Mouse (Mus musculus): ENCODE measurements around the gene Zfhx3. TPM values are rescaled to one million over a fixed set of nuclear protein-coding genes. Genes with fewer than 3 reads are reported as not detected.

The Zfhx3 gene
- polyA plus RNA-seq, 1 experiment from 2014 or later: 14.4 TPM

DNA sequence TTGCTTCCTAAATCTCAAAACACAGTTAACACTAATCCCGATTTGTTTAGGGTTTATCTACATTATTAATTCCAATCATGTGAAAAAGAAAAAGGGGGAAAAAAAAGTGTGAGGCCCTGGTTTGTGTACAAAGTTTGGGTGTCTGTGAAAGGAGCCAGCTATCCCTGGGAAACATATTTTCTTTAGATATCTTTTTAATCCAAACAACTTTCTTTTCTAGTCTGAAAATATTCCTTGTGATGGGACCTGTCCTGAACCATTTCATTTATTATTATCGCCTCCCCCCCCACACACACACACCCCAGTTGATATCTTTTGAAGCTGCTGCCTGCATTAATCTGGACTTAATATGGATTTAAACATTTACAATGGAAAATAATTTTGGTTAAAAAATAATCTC lies 670.8 kb downstream of the Zfhx3 start:
- no peak for DNase-seq (ENCODE audit: low spot score)
- H3K27me3 ChIP-seq (ENCODE audit: low read depth, poor library complexity, severe bottlenecking): no peaks in the 10 kb centered on the region
- peak overlapping the region; percentile 70 for H3K27ac ChIP-seq (replicated peaks)
- 68% methylated on average over 2 of the region's 2 CpGs for WGBS
- no peak overlapping the region for H3K4me3 ChIP-seq
- peaks cover 23% of the 10 kb centered on the region for H3K4me1 ChIP-seq
- H3K9me3 ChIP-seq (replicated peaks): no peaks in the 10 kb centered on the region
- H3K36me3 ChIP-seq: no peaks in the 10 kb centered on the region

DNA sequence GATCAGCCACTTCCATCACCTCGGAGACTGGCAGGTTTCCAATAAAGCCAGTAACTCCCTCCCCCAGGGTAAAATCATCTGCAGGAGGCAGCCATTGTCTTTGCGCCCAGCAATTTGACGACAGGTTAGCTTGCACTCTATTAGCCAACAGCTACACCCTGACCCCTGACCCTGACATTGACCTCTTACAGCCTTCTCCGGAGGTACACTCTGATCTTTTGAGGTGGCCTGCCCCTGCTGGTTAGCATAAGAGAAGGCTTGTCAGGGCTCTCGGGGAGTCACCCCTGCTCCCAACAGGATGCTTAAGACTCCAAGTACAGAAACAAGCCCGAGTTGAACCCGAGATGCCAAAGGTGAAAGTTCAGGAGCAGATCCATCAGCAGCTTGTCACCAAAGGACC lies 678.9 kb downstream of the Zfhx3 start:
- DNase-seq (ENCODE audit: low spot score): peak; percentile 29
- WGBS: 24% methylated on average over 7 of the region's 7 CpGs
- peaks cover 16% of the 10 kb centered on the region for H3K4me1 ChIP-seq
- H3K27ac ChIP-seq (replicated peaks): no peak overlapping the region
- peaks cover 8% of the 10 kb centered on the region; the same call in 1 of the 2 replicates for H3K27me3 ChIP-seq (ENCODE audit: low read depth, poor library complexity, severe bottlenecking)
- no peak overlapping the region for H3K4me3 ChIP-seq
- no peaks in the 10 kb centered on the region for H3K36me3 ChIP-seq
- H3K9me3 ChIP-seq (replicated peaks): no peaks in the 10 kb centered on the region

DNA sequence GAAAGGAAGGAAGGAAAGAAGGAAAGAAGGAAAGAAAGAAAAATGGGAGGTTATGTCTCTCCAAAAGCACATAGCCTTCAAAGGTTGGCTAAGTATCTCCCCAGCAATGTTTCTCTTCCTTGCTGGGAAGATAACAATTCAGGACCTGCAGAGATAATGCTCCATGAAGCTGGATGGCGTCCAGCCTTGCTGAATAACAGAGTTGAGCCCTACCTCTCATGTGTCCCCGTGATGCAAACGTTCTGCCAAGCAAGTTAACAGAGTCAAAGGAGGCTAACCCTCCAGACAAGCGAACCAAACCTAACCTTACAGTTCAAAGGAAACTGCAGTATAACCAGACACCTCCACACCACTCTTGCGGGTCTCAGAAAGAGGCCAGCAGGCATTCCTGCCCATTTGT lies 681.2 kb downstream of the Zfhx3 start:
- no peak overlapping the region for H3K4me3 ChIP-seq
- no peaks in the 10 kb centered on the region for H3K9me3 ChIP-seq (replicated peaks)
- no peaks in the 10 kb centered on the region for H3K36me3 ChIP-seq
- H3K27ac ChIP-seq (replicated peaks): no peak overlapping the region
- H3K4me1 ChIP-seq: peaks cover 16% of the 10 kb centered on the region
- no peak for DNase-seq (ENCODE audit: low spot score)
- H3K27me3 ChIP-seq (ENCODE audit: low read depth, poor library complexity, severe bottlenecking): peaks cover 8% of the 10 kb centered on the region; the same call in 1 of the 2 replicates
- 69% methylated on average over 5 of the region's 5 CpGs for WGBS

DNA sequence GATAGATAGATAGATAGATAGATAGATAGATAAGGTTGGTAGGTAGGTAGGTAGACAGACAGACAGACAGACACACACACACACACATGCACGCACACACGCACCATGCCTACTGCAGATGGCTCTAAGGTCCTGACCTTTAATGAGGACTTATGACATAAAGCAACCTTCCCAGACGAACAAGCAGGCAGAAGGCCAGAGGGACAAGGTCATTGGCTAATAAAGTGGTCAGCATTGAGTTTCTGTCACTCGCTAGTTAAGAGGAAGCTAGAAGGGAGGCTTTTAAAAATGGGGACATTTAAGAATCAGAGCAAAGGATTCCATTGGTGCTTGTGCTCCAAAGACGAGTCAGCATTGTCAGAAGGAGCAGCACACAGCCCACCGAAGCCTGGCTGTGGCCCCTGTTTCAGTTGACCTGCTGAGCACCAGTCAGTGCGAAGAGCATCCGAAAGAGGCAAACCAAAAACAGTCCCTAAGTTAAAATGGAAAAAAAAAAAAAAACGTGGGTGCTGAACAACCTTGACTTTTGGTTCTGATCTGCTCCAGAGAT lies 683.2 kb downstream of the Zfhx3 start:
- H3K27me3 ChIP-seq (ENCODE audit: low read depth, poor library complexity, severe bottlenecking): peaks cover 8% of the 10 kb centered on the region; the same call in 1 of the 2 replicates
- no peak for DNase-seq (ENCODE audit: low spot score)
- H3K4me3 ChIP-seq: no peak overlapping the region
- peaks cover 14% of the 10 kb centered on the region for H3K4me1 ChIP-seq
- no peak overlapping the region for H3K27ac ChIP-seq (replicated peaks)
- WGBS: 82% methylated on average over 9 of the region's 9 CpGs
- H3K9me3 ChIP-seq (replicated peaks): no peaks in the 10 kb centered on the region
- no peaks in the 10 kb centered on the region for H3K36me3 ChIP-seq

DNA sequence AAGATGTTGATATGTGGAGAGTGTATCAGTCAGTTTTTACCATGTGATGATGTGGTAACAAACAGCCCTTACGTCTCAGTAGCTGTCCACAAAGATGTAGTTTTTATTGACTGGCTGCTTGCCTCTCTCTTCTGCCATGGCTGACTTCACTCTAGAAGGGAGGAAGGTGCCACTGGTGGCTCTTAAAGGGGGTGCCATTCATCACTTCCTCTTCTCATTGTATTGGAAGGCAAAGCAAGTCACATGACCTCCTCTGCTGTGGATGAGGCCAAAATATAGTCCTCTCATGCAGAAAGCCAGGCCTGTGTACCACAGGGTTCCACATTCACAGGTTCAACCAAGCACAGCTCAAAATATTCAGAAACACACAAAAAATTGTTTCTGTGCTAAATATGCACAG lies 688.6 kb downstream of the Zfhx3 start:
- H3K36me3 ChIP-seq: no peaks in the 10 kb centered on the region
- H3K4me3 ChIP-seq: no peak overlapping the region
- no peaks in the 10 kb centered on the region for H3K9me3 ChIP-seq (replicated peaks)
- DNase-seq (ENCODE audit: low spot score): no peak
- 0 out of 2 replicates have a peak, but pooled peaks cover 4% of the 10 kb centered on the region for H3K4me1 ChIP-seq
- H3K27ac ChIP-seq (replicated peaks): no peak overlapping the region
- WGBS: 94% methylated on average over 1 of the region's 1 CpGs
- no peaks in the 10 kb centered on the region for H3K27me3 ChIP-seq (ENCODE audit: low read depth, poor library complexity, severe bottlenecking)

DNA sequence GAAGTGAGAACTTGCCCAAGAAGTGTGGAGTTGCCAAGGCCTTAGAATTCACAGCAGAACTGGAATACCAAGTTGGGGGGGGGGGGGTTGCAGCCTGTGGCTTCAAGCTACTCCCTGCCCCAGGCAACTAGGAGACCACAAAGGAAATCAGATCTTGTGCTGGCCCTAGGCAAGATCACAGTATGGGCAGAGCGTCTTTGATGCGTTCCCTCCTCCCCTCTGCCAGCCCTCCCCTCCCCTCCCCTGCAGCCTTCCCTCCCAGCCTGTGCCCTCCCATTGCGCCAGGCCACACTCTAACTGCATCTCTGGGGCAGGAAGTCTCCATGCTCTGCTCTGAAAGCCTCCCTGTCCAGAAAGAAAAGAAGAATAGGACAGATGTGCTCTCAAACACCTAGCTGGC lies 691.8 kb downstream of the Zfhx3 start:
- Histone ChIP-seq H3K4me3 (no peak overlapping the region), H3K9me3 (replicated peaks) (no peaks in the 10 kb centered on the region), H3K27ac (replicated peaks) (no peak overlapping the region), H3K27me3 (ENCODE audit: low read depth, poor library complexity, severe bottlenecking) (no peaks in the 10 kb centered on the region), H3K36me3 (no peaks in the 10 kb centered on the region), H3K4me1 (0 out of 2 replicates have a peak, but pooled peaks cover 4% of the 10 kb centered on the region)
- 43% methylated on average over 3 of the region's 3 CpGs for WGBS
- no peak for DNase-seq (ENCODE audit: low spot score)

DNA sequence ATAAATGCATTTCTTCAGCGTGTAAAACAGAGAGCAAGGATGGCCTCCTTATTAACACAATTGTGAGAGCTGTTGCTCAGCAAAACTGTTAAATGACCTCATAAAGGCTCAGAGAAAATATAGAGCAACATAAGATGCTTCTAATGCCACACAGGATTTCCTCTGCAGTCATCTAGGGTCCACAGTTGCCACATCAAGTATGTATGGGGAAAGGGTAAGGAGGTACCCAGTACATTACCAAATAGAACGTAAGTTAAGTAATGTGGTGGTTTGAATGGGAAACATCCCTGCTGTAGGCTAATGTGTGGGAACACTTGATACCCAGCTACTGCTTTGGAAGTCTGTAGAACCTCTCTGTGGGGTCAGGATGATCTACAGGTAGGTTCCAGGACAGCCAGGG lies 695.4 kb downstream of the Zfhx3 start:
- DNase-seq (ENCODE audit: low spot score): no peak
- Histone ChIP-seq H3K9me3 (replicated peaks) (no peaks in the 10 kb centered on the region), H3K4me1 (0 out of 2 replicates have a peak, but pooled peaks cover 4% of the 10 kb centered on the region), H3K4me3 (no peak overlapping the region), H3K27me3 (ENCODE audit: low read depth, poor library complexity, severe bottlenecking) (no peaks in the 10 kb centered on the region), H3K27ac (replicated peaks) (no peak overlapping the region), H3K36me3 (no peaks in the 10 kb centered on the region)
- WGBS: 86% methylated on average over 2 of the region's 2 CpGs

DNA sequence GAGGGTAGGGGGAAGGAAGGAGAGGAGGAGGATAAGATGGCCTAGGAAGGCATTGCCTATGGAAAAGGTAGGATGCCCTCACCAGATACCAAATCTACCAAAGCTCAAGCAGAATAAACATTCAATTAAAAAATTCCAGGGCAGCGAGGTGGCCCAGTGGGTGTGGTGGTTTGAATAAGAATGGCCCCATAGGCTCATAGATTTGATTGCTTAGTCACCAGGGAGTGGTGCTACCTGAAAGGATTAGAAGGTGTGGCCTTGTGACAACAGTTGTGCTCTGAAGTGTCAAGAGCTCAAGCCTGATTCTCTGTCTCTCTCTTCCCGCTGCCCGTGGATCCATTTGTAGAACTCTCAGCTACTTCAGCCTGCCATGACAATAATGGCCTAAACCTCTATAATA lies 703.2 kb downstream of the Zfhx3 start:
- Histone ChIP-seq H3K4me1 (peaks cover 11% of the 10 kb centered on the region; the same call in 1 of the 2 replicates), H3K4me3 (no peak overlapping the region), H3K9me3 (replicated peaks) (no peaks in the 10 kb centered on the region), H3K27ac (replicated peaks) (no peak overlapping the region), H3K27me3 (ENCODE audit: low read depth, poor library complexity, severe bottlenecking) (no peaks in the 10 kb centered on the region), H3K36me3 (no peaks in the 10 kb centered on the region)
- 72% methylated on average over 3 of the region's 3 CpGs for WGBS
- DNase-seq (ENCODE audit: low spot score): no peak

DNA sequence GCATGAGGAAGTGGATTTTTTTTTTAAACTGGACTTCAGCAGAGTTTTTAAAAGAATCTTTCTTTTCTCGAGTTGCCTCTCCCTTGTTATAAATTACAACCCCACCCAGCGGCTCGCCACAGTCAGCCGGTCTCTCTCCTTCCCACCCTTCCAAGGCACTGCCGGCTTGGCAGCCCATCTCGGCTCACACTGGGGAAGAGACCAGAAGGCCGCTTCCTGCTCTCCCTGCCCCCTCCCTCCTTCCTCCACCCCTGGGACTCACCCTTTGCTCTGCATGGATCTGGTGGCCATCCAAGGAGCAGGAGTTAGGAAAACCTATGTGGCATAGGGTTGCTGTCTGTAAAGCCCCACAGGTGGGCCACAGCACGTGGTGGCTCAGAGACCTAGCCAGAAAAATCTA lies 705.1 kb downstream of the Zfhx3 start:
- WGBS: 54% methylated on average over 8 of the region's 8 CpGs
- no peak for DNase-seq (ENCODE audit: low spot score)
- H3K4me1 ChIP-seq: peaks cover 11% of the 10 kb centered on the region; the same call in 1 of the 2 replicates
- H3K27ac ChIP-seq (replicated peaks): no peak overlapping the region
- no peaks in the 10 kb centered on the region for H3K36me3 ChIP-seq
- H3K4me3 ChIP-seq: no peak overlapping the region
- no peaks in the 10 kb centered on the region for H3K9me3 ChIP-seq (replicated peaks)
- H3K27me3 ChIP-seq (ENCODE audit: low read depth, poor library complexity, severe bottlenecking): no peaks in the 10 kb centered on the region

DNA sequence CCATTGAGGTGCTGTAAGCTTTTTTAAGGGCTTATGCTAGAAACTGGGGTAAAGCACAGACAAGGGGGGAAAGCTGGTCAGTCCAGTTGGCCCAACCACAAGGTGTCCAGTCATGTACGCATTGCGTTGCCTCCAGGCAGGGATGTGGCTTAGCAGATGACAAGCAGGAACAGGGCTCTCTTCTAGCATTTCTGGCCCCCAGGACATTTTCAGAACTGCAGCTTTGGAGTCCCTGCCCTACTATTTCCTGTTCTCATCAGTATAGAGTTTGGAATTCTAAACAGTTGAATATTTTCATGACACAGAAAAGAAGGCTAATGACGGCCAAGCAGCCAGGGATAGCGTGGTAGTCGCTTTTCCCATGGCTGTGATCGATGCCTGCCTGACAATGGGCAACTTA lies 706.5 kb downstream of the Zfhx3 start:
- no peak for DNase-seq (ENCODE audit: low spot score)
- H3K27ac ChIP-seq (replicated peaks): no peak overlapping the region; the same call in 1 of the 2 replicates
- WGBS: 90% methylated on average over 6 of the region's 6 CpGs
- H3K4me3 ChIP-seq: no peak overlapping the region
- no peaks in the 10 kb centered on the region for H3K27me3 ChIP-seq (ENCODE audit: low read depth, poor library complexity, severe bottlenecking)
- H3K9me3 ChIP-seq (replicated peaks): no peaks in the 10 kb centered on the region
- peaks cover 11% of the 10 kb centered on the region; the same call in 1 of the 2 replicates for H3K4me1 ChIP-seq
- no peaks in the 10 kb centered on the region for H3K36me3 ChIP-seq

DNA sequence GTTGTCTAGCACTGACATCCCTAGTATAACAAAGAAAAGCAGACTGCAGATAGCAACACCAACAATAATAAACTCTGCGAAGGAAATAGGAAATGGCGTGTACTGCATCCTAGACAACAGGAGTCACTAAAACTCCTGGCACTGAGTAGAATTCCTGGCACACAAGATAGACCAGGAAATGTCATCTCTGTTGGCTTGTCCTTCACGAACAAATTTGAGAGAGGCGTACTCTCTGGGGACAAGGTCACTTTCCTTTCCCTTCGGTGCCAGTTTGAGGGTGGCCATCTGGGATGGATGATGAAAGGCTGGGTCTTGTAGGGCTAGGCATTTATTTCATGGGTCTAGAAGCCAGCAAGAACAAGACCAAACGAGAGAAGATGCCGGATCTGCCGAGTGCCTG lies 708.4 kb downstream of the Zfhx3 start:
- no peaks in the 10 kb centered on the region for H3K27me3 ChIP-seq (ENCODE audit: low read depth, poor library complexity, severe bottlenecking)
- no peaks in the 10 kb centered on the region for H3K9me3 ChIP-seq (replicated peaks)
- no peak for DNase-seq (ENCODE audit: low spot score)
- no peak overlapping the region for H3K27ac ChIP-seq (replicated peaks)
- H3K4me3 ChIP-seq: no peak overlapping the region
- no peaks in the 10 kb centered on the region for H3K36me3 ChIP-seq
- 92% methylated on average over 8 of the region's 8 CpGs for WGBS
- H3K4me1 ChIP-seq: peaks cover 11% of the 10 kb centered on the region; the same call in 1 of the 2 replicates

DNA sequence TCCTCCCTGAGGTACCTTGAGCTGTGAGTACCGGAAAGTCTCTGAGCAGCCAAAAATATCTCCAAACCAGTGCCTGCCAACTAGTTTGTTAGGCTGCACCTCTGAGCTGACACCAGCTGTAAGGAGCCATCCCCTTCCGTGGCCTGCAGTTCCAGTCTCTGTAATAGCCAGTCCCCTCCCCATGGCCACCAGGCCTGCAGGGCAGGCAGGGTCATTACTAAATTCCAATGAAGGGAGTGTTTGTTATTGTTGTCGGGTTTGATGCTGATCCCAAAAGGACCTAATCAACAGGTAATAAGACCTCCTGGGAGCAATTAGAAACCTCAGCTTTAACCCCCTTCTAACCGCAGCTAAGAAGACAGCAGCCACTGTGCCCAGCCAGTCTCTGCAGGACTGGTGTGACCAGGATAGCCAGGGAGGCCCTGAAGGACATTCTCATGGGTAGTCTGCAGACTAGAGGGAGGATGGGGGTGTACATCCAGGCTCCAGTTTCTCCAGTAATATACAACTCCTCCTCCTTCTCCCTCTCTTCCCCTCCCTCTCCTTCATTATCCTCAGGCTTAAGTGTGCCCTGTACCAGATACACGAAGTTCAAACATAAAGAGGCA lies 719.1 kb downstream of the Zfhx3 start:
- no peaks in the 10 kb centered on the region for H3K36me3 ChIP-seq
- H3K4me3 ChIP-seq: no peak overlapping the region
- whole genome bisulfite sequencing: 53% methylated on average over 5 of the region's 5 CpGs
- no peaks in the 10 kb centered on the region for H3K9me3 ChIP-seq (replicated peaks)
- DNase-seq (ENCODE audit: low spot score): no peak
- peaks cover 10% of the 10 kb centered on the region; the same call in 1 of the 2 replicates for H3K4me1 ChIP-seq
- H3K27ac ChIP-seq (replicated peaks): no peak overlapping the region
- no peaks in the 10 kb centered on the region; the same call in 1 of the 2 replicates for H3K27me3 ChIP-seq (ENCODE audit: low read depth, poor library complexity, severe bottlenecking)

DNA sequence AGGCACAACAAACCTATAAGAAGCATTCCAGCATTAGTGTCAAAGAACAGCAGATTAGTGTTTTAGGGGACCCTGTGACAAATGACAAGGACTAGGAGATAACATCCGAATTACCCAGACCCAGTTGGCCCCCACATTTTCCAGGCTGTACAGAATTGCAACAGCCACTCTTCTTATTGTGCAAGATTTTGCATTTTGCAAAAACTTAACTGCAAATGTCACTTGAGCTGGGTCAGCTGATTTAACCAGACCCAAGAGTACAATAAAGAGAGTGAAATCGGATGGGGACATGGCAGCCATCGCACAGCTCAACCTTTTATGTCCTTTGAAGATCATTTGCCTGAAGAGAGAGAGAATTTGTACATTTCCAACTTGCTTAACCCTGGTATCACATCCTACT lies 720.3 kb downstream of the Zfhx3 start:
- no peak for DNase-seq (ENCODE audit: low spot score)
- H3K27me3 ChIP-seq (ENCODE audit: low read depth, poor library complexity, severe bottlenecking): no peaks in the 10 kb centered on the region; the same call in 1 of the 2 replicates

More for the DNA sequence above, 720.3 kb downstream of the Zfhx3 start:
- H3K9me3 ChIP-seq (replicated peaks): no peaks in the 10 kb centered on the region
- no peak overlapping the region for H3K27ac ChIP-seq (replicated peaks)
- peaks cover 10% of the 10 kb centered on the region; the same call in 1 of the 2 replicates for H3K4me1 ChIP-seq
- no peak overlapping the region for H3K4me3 ChIP-seq
- no peaks in the 10 kb centered on the region for H3K36me3 ChIP-seq
- 90% methylated on average over 3 of the region's 3 CpGs for WGBS
